Mouse (Mus musculus) stomach, postnatal 0 days (tissue): ENCODE measurements around the gene Dab1. TPM values are rescaled to one million over a fixed set of nuclear protein-coding genes. Genes with fewer than 3 reads are reported as not detected.

Source experiments
- ATAC-seq: fragments of 200-750 bp; cut with Nextera tagmentation; 2 replicates; pipeline ENCODE4 v1.8.0; 2017; ENCODE audit not compliant: low FRiP score, low TSS enrichment
- DNase-seq: peaks from one replicate; pipeline ENCODE4 v3.0.0-alpha.2; 2016; ENCODE audit warnings: low spot score
- H3K27ac ChIP-seq: fragments of 300-500 bp; sonication (generic); replicated peaks from 2 replicates; pipeline ENCODE4 v1.5.1; 2014; ENCODE audit warnings: mild to moderate bottlenecking, control low read depth
- H3K27me3 ChIP-seq: fragments of 300-500 bp; sonication (generic); 2 replicates; pipeline ENCODE4 v1.6.1; 2014; ENCODE audit warnings: low read length; ENCODE audit not compliant: control insufficient read depth, insufficient read depth
- H3K36me3 ChIP-seq: fragments of 300-500 bp; sonication (generic); 2 replicates; pipeline ENCODE4 v1.6.1; 2014; ENCODE audit warnings: low read length, mixed read lengths; ENCODE audit not compliant: control insufficient read depth, insufficient read depth
- H3K4me1 ChIP-seq: fragments of 300-500 bp; sonication (generic); replicated peaks from 2 replicates; pipeline ENCODE4 v1.6.1; 2014; ENCODE audit warnings: antibody characterized with exemption; ENCODE audit not compliant: control insufficient read depth, insufficient read depth
- H3K4me2 ChIP-seq: fragments of 300-500 bp; sonication (generic); replicated peaks from 2 replicates; pipeline ENCODE4 v1.6.1; 2014; ENCODE audit warnings: low read depth, mild to moderate bottlenecking, control low read depth, moderate library complexity
- H3K4me3 ChIP-seq: fragments of 300-500 bp; sonication (generic); 2 replicates; pipeline ENCODE4 v1.5.1; 2014; ENCODE audit warnings: low read depth, low read length, control low read depth
- H3K9ac ChIP-seq: fragments of 300-500 bp; sonication (generic); 2 replicates; pipeline ENCODE4 v1.6.1; 2014; ENCODE audit warnings: mild to moderate bottlenecking, low read length, control low read depth, mixed read lengths
- H3K9me3 ChIP-seq: fragments of 300-500 bp; sonication (generic); 2 replicates; pipeline ENCODE4 v1.6.1; 2016; ENCODE audit warnings: low read length; ENCODE audit not compliant: control insufficient read depth
- CTCF ChIP-seq: IDR thresholded peaks from 2 replicates; pipeline ENCODE4 v1.5.1; 2016; ENCODE audit warnings: antibody characterized with exemption, low read depth, mild to moderate bottlenecking, moderate library complexity
- EP300 ChIP-seq: optimal IDR thresholded peaks from 2 replicates; pipeline ENCODE3; 2016; ENCODE audit warnings: antibody characterized with exemption
- WGBS: fragments of 180-500 bp; shearing (Covaris S2); extraction: QIAGEN DNeasy Blood & Tissue Kit; methylation state at CpG from one replicate; pipeline ENCODE4 v1.1.7; 2014; 5-methylcytosine and 5-hydroxymethylcytosine counted together
- polyA plus RNA-seq: library from polyadenylated mRNA; unstranded; fragments of >200 nt; fragmentation: Nextera tagmentation; extraction: Ambion mirVana; gene quantifications from 2 replicates; pipeline ENCODE4 v1.2.1, GENCODE M21; 2015

The Dab1 gene
- polyA plus RNA-seq, 1 experiment from 2014 or later, result 7.4 TPM

- Histone ChIP-seq H3K9me3 (no peaks in the 10 kb centered on the region), H3K4me1 (no peaks in the 10 kb centered on the region), H3K9ac (no peak overlapping the region), H3K4me2 (no peak overlapping the region), H3K36me3 (no peaks in the 10 kb centered on the region), H3K4me3 (no peak overlapping the region), H3K27ac (no peak overlapping the region), H3K27me3 (no peaks in the 10 kb centered on the region)
- ATAC-seq (no peak), DNase-seq (no peak)
- 57% methylated on average over 9 of the region's 9 CpGs for WGBS
- TF ChIP-seq EP300 (no peak), CTCF (no peak)
These were observed 831.5 kb downstream of the Dab1 start for GRCm38 (mm10) chr4:104450645-104451044.

- no peak for ATAC-seq
- 43% methylated on average over 7 of the region's 7 CpGs for WGBS
- H3K4me3 ChIP-seq, result no peak overlapping the region
These were observed 833.4 kb downstream of the Dab1 start for GRCm38 (mm10) chr4:104452587-104452986.

GRCm38 (mm10) chr4:104455151-104455550 lies 836.0 kb downstream of the Dab1 start:
- 45% methylated on average over 9 of the region's 9 CpGs for WGBS
- no peak overlapping the region for H3K9ac ChIP-seq
- no peak for TF ChIP-seq EP300
- no peak for TF ChIP-seq CTCF

More at GRCm38 (mm10) chr4:104452587-104452986, 833.4 kb downstream of the Dab1 start:
- DNase-seq, result no peak
- no peak overlapping the region for H3K27ac ChIP-seq
- no peaks in the 10 kb centered on the region for H3K36me3 ChIP-seq
- TF ChIP-seq CTCF, result no peak
- TF ChIP-seq EP300, result no peak
- H3K9ac ChIP-seq, result no peak overlapping the region
- H3K4me1 ChIP-seq, result no peaks in the 10 kb centered on the region
- no peak overlapping the region for H3K4me2 ChIP-seq
- no peaks in the 10 kb centered on the region for H3K9me3 ChIP-seq
- no peaks in the 10 kb centered on the region for H3K27me3 ChIP-seq

GRCm38 (mm10) chr4:104455760-104456159 lies 836.6 kb downstream of the Dab1 start:
- H3K9me3 ChIP-seq, result no peaks in the 10 kb centered on the region
- TF ChIP-seq EP300, result no peak
- no peak for TF ChIP-seq CTCF
- WGBS, result 76% methylated on average over 3 of the region's 3 CpGs
- DNase-seq (no peak), ATAC-seq (no peak)
- H3K4me3 ChIP-seq, result no peak overlapping the region
- H3K27ac ChIP-seq, result no peak overlapping the region
- H3K4me2 ChIP-seq, result no peak overlapping the region
- no peaks in the 10 kb centered on the region for H3K27me3 ChIP-seq
- H3K4me1 ChIP-seq, result no peaks in the 10 kb centered on the region
- H3K9ac ChIP-seq, result no peak overlapping the region
- no peaks in the 10 kb centered on the region for H3K36me3 ChIP-seq

More at GRCm38 (mm10) chr4:104455151-104455550, 836.0 kb downstream of the Dab1 start:
- no peak overlapping the region for H3K4me2 ChIP-seq
- no peak for DNase-seq
- no peak overlapping the region for H3K4me3 ChIP-seq
- no peaks in the 10 kb centered on the region for H3K27me3 ChIP-seq
- no peak overlapping the region for H3K27ac ChIP-seq
- no peaks in the 10 kb centered on the region for H3K36me3 ChIP-seq
- H3K4me1 ChIP-seq, result no peaks in the 10 kb centered on the region
- H3K9me3 ChIP-seq, result no peaks in the 10 kb centered on the region
- ATAC-seq, result no peak

GRCm38 (mm10) chr4:104456173-104456873 lies 837.2 kb downstream of the Dab1 start:
- no peak overlapping the region for H3K4me3 ChIP-seq
- no peaks in the 10 kb centered on the region for H3K9me3 ChIP-seq
- H3K36me3 ChIP-seq, result no peaks in the 10 kb centered on the region
- H3K4me2 ChIP-seq, result no peak overlapping the region
- no peak for DNase-seq
- H3K4me1 ChIP-seq, result no peaks in the 10 kb centered on the region
- no peaks in the 10 kb centered on the region for H3K27me3 ChIP-seq
- WGBS, result 86% methylated on average over 7 of the region's 7 CpGs
- H3K27ac ChIP-seq, result no peak overlapping the region
- no peak for TF ChIP-seq EP300
- no peak for TF ChIP-seq CTCF
- ATAC-seq, result no peak
- no peak overlapping the region for H3K9ac ChIP-seq

- TF ChIP-seq EP300 (no peak), CTCF (no peak)
- no peak for DNase-seq
- Histone ChIP-seq H3K4me1 (no peaks in the 10 kb centered on the region), H3K9me3 (no peaks in the 10 kb centered on the region), H3K27me3 (no peaks in the 10 kb centered on the region), H3K4me2 (no peak overlapping the region), H3K36me3 (no peaks in the 10 kb centered on the region), H3K27ac (no peak overlapping the region), H3K4me3 (no peak overlapping the region), H3K9ac (no peak overlapping the region)
- no peak for ATAC-seq
- WGBS, result 51% methylated on average over 5 of the region's 5 CpGs
These were observed 839.6 kb downstream of the Dab1 start for GRCm38 (mm10) chr4:104458726-104459125.
